Mouse (Mus musculus) kidney, postnatal 4 days (tissue): ENCODE measurements around the gene Slc35a3.
"Not testable (repeated sequence)": the region's sequence is repeated elsewhere in the genome, so short reads cannot be mapped to it uniquely, and the experiment has no call there.

Experiments used
- DNase-seq, 2 experiments: peaks; one replicate each; pipeline ENCODE4 v3.0.0; 2021; ENCODE audit warnings: mixed read lengths in 2 of 2

Slc35a3 gene

DNA sequence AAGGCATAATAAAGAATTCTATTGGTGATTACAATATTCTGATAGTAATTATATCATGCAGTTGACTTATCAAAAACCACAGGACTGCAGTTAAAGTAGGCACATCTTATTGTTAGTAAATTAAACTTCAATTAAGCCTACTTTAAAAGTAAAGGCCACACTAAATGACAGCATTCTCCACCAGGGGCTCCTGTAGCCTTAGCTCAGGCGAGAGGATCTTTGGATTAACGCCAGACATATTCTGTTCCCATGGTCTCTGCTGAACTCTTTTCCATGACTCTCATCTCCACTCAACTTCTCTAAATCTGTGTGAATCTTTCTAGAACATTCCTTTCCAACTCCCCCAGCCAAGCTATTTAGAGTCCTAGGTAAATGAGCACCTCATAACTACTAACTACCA, 13.8 kb downstream of the Slc35a3 start:
- DNase-seq, result no peak

DNA sequence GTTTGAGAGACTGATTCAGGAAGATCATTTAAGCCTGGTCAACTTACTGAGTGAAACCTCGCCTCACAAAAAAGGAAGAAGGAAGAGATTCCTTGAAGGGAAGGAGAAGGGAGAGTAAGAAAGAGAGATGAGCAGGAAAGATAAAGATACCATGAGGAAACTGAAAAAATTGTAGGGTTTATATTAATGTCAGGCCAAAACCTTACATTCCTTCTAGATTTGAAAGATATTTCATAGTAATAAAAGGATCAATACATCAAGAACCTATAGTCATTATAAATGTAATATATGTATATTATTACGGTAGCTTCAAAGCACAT, 17.0 kb downstream of the Slc35a3 start:
- DNase-seq, result no peak

DNA sequence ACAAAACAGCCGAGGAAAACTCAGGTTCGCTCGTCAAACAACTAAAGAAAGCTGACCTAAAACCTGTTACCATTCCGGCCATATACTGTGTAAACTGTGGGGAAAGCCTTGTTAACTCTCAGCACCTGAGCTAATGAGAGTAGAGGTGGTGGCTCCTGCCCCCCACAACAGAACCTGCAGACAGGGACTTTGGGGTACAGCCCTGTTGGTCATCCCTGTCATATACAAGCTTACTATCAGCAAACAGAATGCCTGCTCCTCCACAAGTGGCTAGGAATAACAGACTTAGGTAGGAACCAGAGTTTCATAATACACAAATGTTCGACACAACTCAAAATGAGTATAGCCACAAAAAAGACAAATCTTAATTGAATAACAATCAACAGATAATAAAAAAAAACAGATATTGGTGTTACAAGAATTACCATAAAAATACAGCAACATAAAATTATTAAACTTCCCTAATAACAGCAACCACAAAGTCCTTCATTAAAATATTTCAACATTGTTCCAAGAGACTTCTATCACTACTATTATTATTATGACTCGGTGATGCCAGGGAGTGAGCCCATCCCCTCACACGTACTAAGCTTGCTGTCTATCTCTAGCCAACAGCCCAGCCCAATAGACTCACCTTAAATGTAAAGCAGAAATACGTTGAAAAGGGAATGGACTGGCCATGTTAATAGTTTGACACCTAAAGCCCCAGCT, 17.5 kb downstream of the Slc35a3 start:
- DNase-seq, result no peak

DNA sequence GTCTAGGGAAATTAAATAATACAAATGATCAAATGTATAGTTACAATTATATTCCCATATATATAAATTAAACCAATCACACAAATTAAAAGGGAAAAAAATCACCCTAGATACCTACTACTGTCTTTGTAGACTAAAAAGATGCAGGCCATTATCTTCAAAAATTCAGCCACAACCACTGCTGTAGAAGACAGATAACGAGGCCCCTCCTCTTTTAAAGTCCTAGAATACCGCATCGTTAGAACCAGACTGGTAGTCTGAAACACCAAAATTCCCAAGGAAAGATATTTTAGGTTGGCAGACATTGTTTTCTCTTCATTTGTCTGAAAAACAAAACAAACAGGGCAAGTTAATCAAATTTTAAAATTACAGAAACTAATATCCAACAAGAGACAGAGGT, 18.3 kb downstream of the Slc35a3 start:
- DNase-seq, result no peak

DNA sequence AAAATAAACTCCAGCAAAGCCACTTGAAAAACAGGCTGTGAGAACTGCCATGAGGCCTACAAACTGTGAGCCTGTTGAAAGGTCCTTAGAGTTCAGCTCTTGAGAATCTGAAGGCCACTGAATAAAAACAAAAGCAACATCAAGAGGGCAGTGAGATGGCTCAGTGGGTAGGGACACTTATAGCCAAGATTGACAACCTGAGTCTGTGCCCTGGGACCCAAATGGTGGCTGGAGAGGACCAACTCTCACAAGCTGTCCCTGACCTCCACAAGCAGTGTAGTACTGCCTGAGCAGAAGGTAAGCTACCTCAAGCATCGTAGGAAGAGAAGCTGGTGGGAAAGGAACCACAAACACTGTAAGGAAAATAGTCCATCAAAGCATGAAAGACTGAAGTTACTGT, 31.5 kb downstream of the Slc35a3 start, which contains the start of gene Gm43191:
Gm43191 (minus strand) TSS at position 101 of the 400 bp plus-strand sequence.
- no peak for DNase-seq

DNA sequence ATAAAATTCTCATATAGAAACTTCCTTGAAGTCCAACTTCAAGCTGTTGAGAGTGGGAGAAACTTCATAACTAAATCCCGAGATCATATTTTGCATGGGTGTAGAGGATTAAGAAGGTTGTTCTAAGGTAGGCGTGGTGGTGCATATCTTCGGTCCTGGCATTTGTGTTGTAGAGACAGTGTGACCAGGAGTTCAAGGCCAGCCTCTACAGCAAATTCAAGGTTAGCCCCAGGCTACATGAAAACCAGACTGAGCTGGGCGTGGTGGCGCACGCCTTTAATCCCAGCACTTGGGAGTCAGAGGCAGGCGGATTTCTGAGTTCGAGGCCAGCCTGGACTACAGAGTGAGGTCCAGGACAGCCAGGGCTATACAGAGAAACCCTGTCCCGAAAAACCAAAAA, 48.4 kb downstream of the Slc35a3 start:
- not testable (repeated sequence) for DNase-seq

DNA sequence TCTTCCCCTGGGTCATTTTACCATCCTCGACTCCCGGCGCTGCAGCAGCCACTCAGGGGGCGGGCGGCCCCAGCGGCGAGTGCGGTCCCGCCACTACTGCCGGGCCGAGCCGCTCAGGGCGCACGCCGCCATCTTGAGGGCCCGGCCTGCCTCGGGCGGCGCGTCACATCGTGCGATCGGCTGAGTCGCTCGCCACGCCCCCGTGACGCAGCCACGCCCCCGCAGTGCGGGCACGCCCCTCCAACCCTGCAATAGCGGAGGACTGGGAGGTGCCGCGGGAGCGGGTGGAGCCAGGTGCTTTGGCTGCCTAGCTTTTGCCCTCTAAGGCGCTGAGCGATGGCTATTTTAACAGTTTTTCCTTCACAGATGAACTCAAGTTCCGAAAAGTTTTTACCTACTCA, 50.2 kb downstream of the Slc35a3 start, which contains the start of gene Mfsd14a:
Mfsd14a (minus strand) TSS at position 215 of the 401 bp plus-strand sequence.
- peak; percentile 100 for DNase-seq

DNA sequence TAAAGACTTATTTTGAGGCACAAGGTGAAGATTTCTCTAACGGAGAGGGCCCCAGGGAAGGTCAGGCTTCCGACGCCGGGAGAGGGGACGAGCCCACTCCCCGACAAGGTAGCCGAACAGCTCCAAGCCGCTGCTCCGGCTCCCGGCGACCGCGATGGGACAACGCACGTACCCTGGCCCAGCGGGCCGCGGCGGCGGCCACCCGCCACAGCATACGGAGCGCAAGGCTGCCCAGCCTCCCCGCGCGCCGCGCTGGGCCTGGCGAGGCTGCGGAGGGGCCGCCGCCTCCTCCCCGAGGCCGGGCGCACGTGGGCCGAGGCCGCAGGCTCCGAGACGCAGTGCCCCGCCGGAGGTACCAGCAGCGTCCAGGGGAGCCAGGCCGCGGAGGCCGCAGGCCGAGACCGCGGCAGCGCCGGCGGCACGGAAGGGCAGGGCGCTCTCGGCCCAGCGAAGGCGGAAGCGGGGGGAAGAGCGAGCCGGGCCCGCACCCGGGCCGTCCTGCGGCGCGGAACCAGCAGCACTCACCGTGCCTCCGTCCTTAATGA, 50.7 kb downstream of the Slc35a3 start:
- no peak for DNase-seq

DNA sequence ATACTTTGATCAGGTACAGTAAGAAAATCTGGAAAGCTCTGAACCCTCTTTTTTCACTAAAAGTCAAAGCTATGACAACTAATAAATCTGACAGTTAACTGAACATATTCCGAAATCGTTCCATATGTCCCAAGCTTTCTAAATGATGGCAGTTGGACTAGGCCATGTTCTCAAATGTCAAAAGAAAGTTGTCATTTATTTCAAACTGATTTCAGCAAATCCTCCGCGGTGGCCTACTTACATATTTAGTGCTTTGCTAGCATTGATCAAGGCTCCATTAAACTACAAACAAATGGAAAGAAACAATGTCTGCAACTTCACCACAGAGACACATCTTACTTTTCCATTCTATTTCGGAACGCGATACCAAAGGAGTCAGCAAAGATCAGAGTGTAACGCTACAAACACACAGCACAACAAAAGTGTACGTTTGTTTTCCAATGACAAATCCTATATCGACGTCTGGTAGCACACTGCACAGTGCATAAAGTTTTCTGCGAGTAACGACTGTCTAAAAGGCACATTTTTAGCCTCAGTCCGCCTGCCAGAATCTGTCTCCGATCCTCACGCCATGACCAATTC, 51.3 kb downstream of the Slc35a3 start:
- DNase-seq, result no peak

DNA sequence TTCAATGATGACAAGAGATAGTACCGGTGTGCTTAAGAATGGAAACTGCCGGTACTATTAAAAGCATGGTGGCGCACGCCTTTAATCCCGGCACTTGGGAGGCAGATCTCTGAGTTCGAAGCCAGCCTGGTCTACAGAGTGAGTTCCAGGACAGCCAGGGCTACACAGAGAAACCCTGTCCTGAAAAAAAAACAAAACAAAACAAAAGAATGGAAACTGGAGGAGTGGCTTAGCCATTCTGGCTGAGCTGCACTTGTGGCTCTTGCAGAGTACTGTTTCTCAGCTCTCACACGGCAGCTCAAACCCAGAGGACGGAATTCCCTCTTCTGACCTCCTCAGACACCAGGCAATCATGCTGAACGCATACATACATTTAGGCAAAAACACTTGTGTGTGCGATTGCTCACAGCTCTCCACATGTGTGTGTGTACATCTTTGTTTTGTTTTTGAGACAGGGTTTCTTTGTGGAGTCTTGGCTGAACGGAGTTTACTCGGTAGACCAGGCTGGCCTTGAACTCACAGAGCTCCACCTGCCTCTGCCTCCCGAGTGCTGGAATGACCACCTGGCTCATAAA, 52.7 kb downstream of the Slc35a3 start:
- no peak for DNase-seq

DNA sequence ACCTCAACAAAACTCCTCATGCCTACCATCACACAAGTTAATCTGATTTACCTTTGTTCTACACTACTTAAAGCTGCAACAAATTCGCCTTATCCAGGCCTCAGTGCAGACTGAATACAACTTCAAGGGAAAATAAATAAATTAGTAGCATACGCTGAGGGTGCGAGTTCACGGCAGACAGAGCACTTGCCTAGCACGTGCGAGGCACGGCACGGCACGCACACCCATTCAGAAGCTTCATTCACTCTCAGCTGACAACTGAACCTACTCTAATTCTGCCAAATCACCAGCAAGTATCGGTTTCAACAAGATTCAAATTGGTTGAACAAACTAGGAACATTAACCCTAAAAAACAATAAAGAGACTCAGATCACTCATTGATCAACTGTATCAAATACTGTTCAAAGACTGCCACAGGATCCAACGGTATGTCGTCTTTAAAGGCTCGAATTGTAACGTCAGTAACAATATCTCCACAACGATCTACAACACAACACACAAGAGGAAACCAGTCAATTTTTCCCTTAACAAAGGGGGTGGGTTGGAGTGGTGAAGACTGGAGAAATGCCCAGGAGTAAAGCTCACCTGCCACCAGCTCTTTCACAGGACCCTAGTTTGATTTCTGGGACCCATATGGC, 53.6 kb downstream of the Slc35a3 start:
- no peak for DNase-seq

DNA sequence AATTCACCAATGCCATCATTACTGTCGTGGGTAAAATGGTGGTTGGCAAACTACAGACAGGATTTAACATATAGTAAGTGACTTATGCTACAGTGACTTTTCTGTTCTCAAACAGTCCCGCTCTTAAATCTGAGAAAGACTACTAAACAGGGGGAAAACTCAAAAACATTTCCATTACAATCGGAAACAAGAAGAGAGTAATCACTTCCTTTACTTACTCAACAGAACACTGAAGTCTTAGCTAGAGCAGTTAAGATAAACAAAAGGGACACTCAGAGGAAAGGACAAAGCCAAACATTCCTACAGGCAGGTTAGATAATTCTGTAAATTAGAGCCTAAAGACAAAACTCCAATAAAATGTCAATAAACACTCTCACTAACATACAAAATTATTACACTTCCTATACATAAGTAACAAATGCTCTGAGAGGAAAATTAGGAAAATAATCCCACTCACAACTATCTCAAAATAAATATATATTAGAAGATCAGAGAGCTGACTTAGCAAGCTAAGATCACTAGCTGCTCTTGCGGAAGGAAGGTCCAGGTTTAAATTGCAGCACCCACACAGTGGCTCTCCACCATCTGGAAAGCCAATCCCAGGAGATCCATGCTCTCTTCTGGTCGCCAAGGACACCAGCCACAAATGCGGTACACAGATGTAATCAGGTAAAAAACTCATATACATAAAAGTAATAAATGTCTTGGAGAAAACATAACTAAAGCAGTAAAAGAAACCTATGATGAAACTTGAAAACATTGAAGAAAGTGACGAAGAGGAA, 56.3 kb downstream of the Slc35a3 start:
- no peak for DNase-seq

DNA sequence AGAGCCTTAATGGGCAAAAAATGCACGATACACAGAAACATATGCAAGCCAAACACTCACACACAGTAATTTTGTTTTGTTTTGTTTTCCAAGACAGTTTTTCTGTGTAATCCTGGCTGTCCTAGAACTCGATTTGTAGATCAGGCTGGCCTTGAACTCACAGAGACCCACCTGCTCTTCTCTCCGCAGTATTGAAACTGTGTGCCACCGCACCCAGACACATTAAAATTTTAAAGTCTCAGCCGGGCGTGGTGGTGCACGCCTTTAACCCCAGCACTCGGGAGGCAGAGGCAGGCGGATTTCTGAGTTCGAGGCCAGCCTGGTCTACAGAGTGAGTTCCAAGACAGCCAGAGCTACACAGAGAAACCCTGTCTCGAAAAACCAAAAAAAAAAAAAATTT, 58.6 kb downstream of the Slc35a3 start:
- not testable (repeated sequence) for DNase-seq

DNA sequence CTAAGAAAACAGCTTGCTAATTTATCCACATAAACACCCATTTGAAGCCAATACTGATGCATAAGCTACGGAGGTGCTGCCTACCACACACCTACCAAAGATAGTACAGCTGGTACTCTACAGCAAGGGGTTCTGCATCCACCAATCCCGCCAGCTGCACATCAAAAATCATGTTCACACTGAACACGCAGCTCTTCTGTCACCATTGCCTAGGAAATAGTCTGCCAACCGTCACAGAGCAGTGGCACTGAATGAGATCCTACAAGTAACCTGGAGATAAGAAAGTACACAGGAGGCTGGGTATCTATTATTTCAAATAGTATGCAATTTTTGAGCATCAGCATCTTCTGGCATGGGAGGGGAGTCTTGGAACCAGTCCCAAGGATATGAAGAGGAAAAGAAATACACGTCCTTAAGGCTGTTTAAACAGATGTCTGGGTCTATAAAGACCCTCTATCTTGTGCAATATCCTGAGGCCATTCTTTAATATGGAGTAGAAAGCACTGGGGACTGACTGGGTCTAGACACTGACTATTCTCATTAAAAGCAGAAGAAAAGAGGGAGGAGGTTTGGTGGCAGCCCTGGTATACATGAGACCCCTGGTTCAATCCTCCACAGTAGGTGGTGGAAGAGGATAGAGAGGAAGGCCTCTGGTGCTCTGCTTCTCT, 59.2 kb downstream of the Slc35a3 start:
- no peak for DNase-seq

DNA sequence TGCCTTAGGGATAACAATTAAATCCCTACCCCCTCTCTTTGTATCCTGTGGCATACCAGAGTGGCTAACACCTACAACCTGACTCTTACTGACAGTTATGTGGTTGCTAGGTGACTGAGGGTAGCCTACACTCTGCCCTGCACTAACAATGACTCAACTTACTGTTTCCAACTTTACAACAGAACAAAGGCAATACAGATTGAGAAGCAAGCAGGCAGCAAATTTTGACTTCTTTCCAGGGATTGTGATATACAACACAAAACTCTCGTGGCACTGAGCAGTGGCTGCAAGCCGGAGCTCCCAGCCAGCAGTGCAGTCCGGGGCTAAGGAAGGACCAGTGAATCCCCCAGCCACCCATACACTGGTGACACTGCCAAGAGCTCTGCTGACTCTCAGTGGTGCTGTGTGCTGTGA, 60.6 kb downstream of the Slc35a3 start:
- DNase-seq, result no peak

DNA sequence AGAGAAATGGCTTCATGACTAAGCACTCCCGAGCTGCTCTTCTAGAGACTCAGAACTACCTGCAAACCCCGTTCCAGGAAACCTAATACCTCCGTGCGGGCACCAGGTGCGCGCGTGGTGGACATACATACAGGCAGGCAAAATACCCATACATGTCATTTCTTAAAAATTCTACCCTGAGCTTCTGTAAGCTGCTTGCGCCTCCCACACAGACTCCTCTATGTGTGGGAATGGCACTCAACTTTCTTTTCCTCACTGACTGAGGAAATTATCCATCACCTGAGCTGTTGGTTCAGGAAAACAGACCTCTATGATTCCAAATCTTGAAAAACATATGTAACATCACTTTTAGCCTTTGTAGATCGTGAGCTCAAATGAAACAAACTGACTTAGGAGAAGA, 61.9 kb downstream of the Slc35a3 start:
- no peak for DNase-seq

DNA sequence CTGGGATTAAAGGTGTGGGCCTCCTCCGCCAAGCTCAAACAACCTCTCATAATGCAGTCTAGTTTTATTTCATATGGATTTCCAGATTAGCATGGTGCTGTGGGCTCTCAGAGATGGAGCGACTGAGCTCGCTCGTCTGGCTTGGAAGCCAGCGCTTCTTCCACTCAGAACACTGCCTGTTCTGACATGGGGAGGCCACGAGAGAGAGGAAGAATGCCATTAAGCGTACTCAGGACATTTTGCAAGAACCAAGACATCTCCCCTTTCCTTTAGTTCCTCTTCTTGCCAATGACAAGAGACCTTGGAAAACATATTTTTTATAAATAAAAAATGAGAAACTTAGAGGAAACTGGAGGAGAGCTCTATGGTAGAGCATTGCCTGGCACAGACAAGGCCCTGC, 63.8 kb downstream of the Slc35a3 start:
- no peak for DNase-seq

DNA sequence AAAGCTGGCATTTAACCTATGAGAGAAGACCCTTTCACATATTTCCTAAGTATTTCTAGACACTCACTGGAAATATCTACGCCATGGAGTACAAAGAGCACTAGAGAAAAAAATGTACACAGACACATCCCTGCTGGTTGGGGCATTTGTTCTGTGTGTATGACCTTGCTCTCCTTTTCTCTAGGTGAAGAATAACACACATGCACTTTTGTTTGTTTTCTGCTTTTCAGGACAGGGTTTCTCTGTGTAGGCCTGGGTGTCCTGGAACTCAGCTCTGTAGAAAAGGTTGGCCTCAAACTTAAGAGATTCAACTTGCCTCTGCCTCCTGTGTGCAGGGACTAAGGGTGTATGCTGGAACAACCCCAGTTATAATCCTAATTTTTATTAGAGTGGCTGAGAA, 66.2 kb downstream of the Slc35a3 start:
- DNase-seq, result no peak

DNA sequence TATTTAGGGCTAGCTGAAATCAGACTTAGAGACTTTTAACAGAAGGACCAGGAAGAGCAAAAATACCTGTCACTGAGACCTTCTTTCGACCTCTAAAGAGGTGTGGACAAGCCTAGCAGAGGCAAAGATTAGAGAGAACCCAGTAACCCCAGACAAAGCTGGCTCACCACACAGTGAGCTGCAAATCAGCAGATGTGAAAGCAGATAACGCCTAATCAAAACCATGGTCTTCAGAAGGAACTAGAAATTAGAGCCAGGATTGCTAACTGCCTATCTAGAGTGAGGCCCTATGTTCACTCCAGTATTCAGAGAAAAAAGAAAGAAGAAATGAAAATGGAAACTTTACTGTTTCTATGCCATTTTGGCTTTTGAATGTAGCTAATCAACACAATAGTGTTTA, 70.3 kb downstream of the Slc35a3 start:
- DNase-seq, result no peak

DNA sequence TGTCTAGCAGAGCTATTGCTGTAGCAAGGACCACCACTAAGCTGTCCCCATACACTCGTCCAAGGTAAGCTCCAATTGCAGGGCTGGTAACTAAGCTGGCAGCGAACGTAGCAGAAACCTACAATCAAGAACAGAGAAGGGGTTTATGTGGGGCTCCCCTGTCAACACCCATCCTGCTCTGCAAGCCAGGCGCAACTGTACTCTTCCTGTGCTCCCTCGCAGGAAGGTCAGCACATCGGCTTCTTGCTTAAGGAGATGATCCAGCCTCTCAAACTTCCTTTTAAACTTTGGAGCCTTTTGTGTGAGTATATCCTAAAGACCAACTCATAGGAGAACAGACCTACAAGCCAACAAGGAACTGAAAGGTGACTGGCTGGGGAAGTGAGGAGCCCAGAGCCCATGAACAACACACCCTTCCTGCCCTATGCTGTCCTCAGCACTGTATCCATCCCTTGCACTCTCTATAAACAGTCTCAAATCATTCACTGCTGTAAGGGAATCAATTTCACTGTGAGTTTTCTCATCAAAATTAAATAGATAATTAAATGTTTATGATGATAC, 70.7 kb downstream of the Slc35a3 start:
- no peak for DNase-seq

DNA sequence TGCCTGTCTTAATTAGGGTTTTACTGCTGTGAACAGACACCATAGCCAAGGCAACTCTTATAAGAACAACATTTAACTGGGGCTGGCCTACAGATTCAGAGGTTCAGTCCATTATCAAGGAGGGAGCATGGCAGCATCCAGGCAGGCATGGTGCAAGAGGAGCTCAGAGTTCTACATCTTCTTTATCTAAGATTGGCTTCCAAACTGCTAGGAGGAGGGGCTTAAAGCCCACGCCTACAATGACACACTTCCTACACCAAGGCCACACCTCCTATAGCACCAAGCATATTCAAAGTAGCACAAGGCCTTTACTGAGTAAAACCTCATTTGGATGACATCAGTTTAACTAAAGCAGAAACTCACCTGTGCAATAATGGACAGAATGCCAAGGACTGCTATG, 72.6 kb downstream of the Slc35a3 start:
- no peak for DNase-seq

DNA sequence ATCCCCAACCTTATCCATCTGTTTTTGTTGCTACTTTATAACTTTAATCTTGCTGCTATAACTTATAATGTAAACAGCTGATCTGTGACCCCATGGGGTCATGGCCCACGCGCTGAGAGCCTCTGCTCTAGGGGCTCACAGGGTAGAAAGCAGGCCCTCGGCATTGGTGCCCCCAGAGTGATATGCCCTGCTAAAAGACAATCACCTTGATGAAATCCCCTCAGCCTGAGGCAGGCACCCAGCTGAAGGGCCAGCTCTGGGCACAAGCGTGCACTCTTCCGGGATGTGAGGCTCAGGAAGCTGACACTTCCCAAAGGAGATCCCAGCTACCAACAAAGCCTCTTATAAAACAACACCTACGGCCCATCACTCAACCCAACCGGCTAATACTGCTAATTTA, 74.1 kb downstream of the Slc35a3 start:
- DNase-seq, result no peak
